Mouse (Mus musculus): Measurements from ENCODE around the gene Taf1d.
"Not testable (repeated sequence)": the region's sequence is repeated elsewhere in the genome, so short reads cannot be mapped to it uniquely, and the experiment has no call there.

Taf1d gene

GRCm38 (mm10) chr9:15308254-15308653 is 2.2 kb downstream of the Taf1d start:
- no peak for DNase-seq (ENCODE audit: low spot score)

- no peak for DNase-seq (ENCODE audit: low spot score)
These were observed 3.4 kb downstream of the Taf1d start for GRCm38 (mm10) chr9:15309425-15309824.

- DNase-seq (ENCODE audit: low spot score), result no peak
These were observed 4.2 kb downstream of the Taf1d start for GRCm38 (mm10) chr9:15310179-15310578.

GRCm38 (mm10) chr9:15312054-15312735 is 6.2 kb downstream of the Taf1d start:
- no peak for DNase-seq (ENCODE audit: low spot score)

GRCm38 (mm10) chr9:15313633-15314032 is 7.6 kb downstream of the Taf1d start:
- DNase-seq (ENCODE audit: low spot score), result no peak

GRCm38 (mm10) chr9:15314619-15315018 is 8.6 kb downstream of the Taf1d start:
- DNase-seq (ENCODE audit: low spot score), result no peak

- DNase-seq (ENCODE audit: low spot score), result not testable (repeated sequence)
These were observed 10.3 kb downstream of the Taf1d start for GRCm38 (mm10) chr9:15316296-15316695.

GRCm38 (mm10) chr9:15317223-15318169 is 11.5 kb downstream of the Taf1d start:
- DNase-seq (ENCODE audit: low spot score), result no peak

- no peak for DNase-seq (ENCODE audit: low spot score)
These were observed 12.2 kb downstream of the Taf1d start for GRCm38 (mm10) chr9:15318170-15318742.

- no peak for DNase-seq (ENCODE audit: low spot score)
These were observed 31.8 kb downstream of the Taf1d start for GRCm38 (mm10) chr9:15337776-15338175.

GRCm38 (mm10) chr9:15349925-15350324 is 43.9 kb downstream of the Taf1d start:
- DNase-seq (ENCODE audit: low spot score), result no peak

GRCm38 (mm10) chr9:15356916-15357483 is 51.0 kb downstream of the Taf1d start:
- DNase-seq (ENCODE audit: low spot score), result no peak

GRCm38 (mm10) chr9:15357484-15358275 is 51.7 kb downstream of the Taf1d start, which contains the start of gene Cep295:
Cep295 (minus strand) TSS chr9:15357788.
- DNase-seq (ENCODE audit: low spot score), result peak; percentile 93

- no peak for DNase-seq (ENCODE audit: low spot score)
These were observed 58.8 kb downstream of the Taf1d start for GRCm38 (mm10) chr9:15364843-15365242.

GRCm38 (mm10) chr9:15365856-15366255 is 59.8 kb downstream of the Taf1d start:
- DNase-seq (ENCODE audit: low spot score), result no peak

- no peak for DNase-seq (ENCODE audit: low spot score)
These were observed 60.2 kb downstream of the Taf1d start for GRCm38 (mm10) chr9:15366260-15366659.
